Mouse (Mus musculus): ENCODE measurements at regions not wholly inside any gene's neighbourhood (a gene's known extent, or its start where the extent isn't known, plus 50 kb on each side); places are given as distances from the start of the nearest gene placed in this dataset.

- TF ChIP-seq CTCF (IDR thresholded peaks at IDR 0.05; ENCODE audit: low read depth) (no peak), EP300 (IDR thresholded peaks at IDR 0.05; ENCODE audit: low read depth) (no peak)
Measured at GRCm38 (mm10) chr12:12442872-12443271, 180.9 kb downstream of the Fam49a start.
